Mouse (Mus musculus): ENCODE data around the gene Map4k4. TPM values are rescaled to one million over a fixed set of nuclear protein-coding genes. Genes with fewer than 3 reads are reported as not detected.
A peak's percentile ranks its signal among the peaks of the same experiment; 100 is the strongest.

Map4k4 gene
- total RNA-seq, 2 experiments from 2014 or later: 19.2 to 42.5 TPM

GRCm38 (mm10) chr1:39932922-39933321 is 32.2 kb downstream of the Map4k4 start:
- no peak for ATAC-seq (replicated peaks; ENCODE audit: poor library complexity)

- no peak for ATAC-seq (replicated peaks; ENCODE audit: poor library complexity)
These were observed 34.2 kb downstream of the Map4k4 start for GRCm38 (mm10) chr1:39934954-39935353.

DNA sequence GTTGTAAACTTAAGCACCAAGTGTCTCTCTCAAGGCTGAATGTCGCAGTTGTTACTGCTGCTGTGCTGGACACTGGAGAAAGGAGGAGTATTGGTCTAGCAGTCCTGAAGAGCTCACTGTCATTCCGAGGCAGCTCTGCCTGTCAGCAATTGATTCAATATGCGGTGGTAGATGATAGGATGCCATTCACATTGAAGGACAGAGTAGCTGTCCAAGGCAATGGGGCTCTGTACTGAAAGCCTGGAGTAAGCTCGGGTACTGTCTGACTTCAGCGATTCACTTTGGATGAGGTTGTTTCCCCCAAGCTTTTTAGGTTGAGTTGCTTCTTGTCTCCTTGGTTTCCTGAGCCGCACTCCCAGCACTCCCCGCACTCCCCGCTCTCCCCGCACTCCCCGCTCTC is 34.9 kb downstream of the Map4k4 start:
- no peak for ATAC-seq (replicated peaks; ENCODE audit: poor library complexity)

DNA sequence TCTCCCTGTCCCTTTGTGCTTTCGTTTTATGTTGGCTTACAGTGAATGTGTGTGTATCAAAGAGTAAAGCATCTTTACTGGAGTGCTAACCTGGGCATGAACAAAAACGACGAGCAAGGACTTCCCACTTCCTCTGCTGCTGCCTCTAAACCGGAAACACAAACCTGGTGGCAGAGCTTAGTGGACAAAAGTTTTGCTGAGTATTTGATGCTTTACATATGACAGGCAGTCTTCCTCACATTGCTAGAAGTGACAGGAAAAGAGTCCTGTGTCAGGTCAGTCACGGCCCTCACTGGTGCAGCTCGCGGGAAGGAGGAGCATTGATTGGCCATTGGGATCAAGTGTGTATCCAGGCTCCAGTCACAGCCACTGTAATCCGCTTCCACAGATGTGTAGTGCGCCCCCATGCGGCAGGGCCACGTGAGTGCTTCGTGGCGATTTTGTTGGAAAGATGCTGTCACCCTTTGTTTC is 35.7 kb downstream of the Map4k4 start:
- peak; percentile 91 for ATAC-seq (replicated peaks; ENCODE audit: poor library complexity)

GRCm38 (mm10) chr1:39936934-39937333 is 36.2 kb downstream of the Map4k4 start:
- ATAC-seq (replicated peaks; ENCODE audit: poor library complexity): no peak

GRCm38 (mm10) chr1:39937609-39938008 is 36.9 kb downstream of the Map4k4 start:
- ATAC-seq (replicated peaks; ENCODE audit: poor library complexity): peak; percentile 45

- no peak for ATAC-seq (replicated peaks; ENCODE audit: poor library complexity)
These were observed 38.7 kb downstream of the Map4k4 start for GRCm38 (mm10) chr1:39939401-39939800.

DNA sequence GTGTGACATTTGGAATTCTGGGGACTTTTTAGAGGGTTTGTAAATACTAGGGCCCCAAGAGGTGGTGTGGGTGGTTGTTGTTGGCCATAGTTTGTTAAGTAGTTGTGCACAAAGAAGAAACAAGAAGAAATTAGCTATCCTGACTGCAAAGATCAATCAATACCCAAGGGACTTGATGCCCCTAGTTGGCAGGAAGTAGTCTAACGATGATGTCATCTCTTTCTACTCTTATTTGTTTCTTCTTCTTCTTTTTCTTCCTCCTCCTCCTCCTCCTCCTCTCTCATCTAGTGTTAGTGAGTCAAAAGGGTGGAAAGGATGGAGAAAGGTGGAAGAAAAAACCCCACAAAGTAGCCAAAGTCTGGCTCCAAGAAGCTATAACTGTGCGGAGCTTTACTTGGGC is 39.6 kb downstream of the Map4k4 start:
- ATAC-seq (replicated peaks; ENCODE audit: poor library complexity): no peak

DNA sequence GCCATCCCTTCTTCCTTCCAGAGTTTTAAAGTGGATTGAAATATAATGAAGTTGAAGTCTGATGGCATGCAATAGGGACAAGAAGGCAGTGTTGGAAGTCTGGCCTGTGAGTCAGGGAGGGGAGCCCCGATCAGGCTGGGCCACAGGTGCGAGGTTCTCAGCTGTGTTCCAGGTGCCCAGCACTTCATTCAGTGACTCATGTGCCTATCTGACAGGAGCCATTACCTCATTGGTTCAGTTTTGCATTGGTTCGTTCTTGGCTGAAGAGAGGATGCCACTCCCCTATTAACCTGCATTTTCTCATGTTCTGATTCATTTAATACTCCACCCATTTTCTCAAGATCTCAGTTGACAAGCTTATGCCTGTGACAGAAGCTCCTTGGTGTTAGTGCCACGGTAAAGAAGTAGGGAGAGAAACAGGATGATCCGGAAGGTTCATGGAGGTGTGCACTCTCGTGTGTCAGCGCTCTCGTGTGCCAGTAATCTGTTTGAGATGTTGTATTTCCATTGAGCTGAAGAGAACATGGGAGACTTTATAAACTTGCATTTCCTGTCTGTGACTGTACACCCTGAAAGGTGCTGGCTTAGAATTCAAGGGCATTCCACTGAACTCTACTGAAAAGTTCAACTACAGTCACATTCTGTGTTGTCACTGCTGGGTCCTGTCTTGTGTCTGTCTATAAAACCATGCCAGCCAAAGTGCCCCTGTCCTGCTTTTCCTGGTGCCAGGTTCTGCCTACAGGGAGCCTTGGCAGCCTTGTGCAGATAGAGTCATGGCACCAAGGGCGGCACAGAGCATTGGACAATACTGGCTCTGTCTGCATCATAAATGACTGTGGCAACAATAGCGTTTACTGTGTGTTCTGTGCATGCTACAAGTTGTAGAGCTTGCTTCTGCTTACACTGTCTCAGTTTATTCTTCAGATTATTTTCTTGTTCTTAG is 40.8 kb downstream of the Map4k4 start:
- no peak for ATAC-seq (replicated peaks; ENCODE audit: poor library complexity)

GRCm38 (mm10) chr1:39942935-39943334 is 42.2 kb downstream of the Map4k4 start:
- ATAC-seq (replicated peaks; ENCODE audit: poor library complexity): no peak

DNA sequence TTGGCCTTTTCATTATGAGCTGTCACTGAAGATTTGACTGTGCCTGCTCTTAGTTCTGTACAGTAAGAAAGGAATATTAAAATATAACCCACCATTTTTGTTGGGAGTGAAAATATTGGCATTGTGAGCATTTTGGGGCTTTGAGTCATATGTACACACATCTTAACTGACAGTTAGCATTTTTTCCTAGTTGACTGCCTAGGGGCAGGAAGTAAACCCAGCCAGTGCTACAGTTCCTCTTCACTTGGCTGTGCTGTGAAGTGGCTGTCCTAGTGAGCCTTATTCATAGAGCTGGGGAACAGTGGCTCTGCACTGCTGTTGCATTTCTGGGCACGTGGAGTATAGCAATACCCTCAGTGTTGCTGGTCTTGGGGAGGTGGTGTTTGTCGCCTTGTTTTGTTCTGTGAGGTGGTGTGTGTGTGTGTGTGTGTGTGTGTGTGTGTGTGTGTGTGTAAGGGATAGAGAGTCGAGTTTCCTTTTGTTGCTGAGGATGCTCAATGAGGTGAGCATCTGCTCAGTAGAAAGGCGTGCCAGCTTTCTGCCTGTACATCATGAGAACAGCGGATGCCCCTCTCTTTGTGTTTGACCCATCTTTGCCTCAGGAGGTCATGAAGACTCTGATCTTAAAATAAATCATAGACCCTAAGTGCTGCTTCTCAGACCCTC is 43.7 kb downstream of the Map4k4 start:
- peak; percentile 56 for ATAC-seq (replicated peaks; ENCODE audit: poor library complexity)

- ATAC-seq (replicated peaks; ENCODE audit: poor library complexity): no peak
These were observed 44.2 kb downstream of the Map4k4 start for GRCm38 (mm10) chr1:39944972-39945323.

GRCm38 (mm10) chr1:39946391-39946790 is 45.7 kb downstream of the Map4k4 start:
- no peak for ATAC-seq (replicated peaks; ENCODE audit: poor library complexity)

- no peak for ATAC-seq (replicated peaks; ENCODE audit: poor library complexity)
These were observed 46.5 kb downstream of the Map4k4 start for GRCm38 (mm10) chr1:39947179-39947578.

GRCm38 (mm10) chr1:39947701-39948359 is 47.1 kb downstream of the Map4k4 start:
- no peak for ATAC-seq (replicated peaks; ENCODE audit: poor library complexity)

DNA sequence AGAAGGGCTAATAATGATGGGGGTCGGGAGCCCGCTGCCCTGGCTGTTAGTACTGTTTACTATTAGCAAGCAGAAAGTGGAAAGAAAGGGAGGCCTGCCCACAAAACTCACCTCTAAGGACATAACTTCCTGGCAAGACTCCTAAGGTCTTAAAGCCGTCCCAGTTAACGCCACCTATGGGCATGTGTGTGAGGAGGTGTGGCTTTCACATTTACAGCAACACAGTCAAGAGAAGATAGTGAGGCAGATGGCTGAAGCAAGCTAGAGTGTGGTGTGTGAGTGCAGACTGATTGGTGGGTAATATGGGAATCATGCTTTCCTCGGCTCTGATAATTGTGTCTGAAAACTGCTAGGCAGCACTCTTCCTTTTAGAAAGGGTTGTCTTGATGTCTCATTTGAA is 48.5 kb downstream of the Map4k4 start:
- peak; percentile 85 for ATAC-seq (replicated peaks; ENCODE audit: poor library complexity)

DNA sequence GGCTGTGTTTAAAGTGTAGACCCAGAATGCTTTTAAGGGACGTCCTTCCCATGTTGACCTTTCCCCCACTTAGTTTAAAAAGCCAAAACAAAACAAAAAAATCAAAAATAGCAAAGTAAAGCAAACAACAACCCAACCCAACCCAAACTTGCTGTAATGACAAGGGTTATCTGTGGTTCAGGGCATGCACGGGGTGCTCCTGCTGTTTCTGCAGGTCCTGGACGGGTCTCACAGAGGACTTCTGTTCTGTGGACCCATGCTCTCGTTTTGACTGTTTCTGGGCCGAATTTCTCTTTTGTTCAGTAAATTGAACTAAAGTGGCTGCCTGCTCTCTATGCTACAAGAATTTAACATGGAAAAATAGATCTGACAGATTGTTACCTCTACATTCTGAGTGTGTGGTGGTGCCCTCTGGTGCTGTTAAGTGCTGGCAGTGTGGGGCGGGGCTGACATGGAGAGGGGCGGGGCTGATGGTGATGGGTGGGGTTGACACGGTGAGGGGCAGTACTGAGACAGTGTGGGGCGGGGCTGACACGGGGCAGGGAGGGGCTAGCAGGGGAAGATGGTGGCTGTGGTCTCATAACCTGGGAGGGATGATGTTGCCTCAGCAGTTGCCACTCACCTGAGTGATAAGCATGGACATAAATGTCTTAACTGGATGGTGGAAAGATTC is 49.2 kb downstream of the Map4k4 start:
- ATAC-seq (replicated peaks; ENCODE audit: poor library complexity): peak; percentile 91

GRCm38 (mm10) chr1:39950590-39950989 is 49.9 kb downstream of the Map4k4 start:
- no peak for ATAC-seq (replicated peaks; ENCODE audit: poor library complexity)

DNA sequence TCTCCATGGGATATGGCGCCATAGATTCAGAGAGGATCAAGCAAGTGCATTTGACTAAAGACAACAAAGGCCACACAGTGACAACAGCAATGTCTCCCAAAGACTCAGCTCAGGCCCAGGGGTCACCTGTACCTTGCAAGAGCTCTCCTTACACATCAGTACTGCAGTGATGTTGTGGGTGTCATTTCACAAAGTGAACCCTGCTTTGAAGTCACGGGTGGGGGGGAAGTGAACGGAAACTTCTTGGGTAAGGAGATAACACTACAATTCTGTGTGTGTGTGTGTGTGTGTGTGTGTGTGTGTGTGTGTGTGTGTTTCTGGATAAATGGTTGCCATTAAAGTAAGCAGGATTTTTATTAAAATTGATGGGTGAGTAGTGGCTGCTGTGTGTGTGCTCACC is 53.9 kb downstream of the Map4k4 start:
- ATAC-seq (replicated peaks; ENCODE audit: poor library complexity): no peak

- no peak for ATAC-seq (replicated peaks; ENCODE audit: poor library complexity)
These were observed 56.0 kb downstream of the Map4k4 start for GRCm38 (mm10) chr1:39956712-39957111.

- peak; percentile 49; the same call in 1 of the 2 replicates for ATAC-seq (replicated peaks; ENCODE audit: poor library complexity)
These were observed 57.3 kb downstream of the Map4k4 start for GRCm38 (mm10) chr1:39957981-39958380.

All from megakaryocyte progenitor cell, adult 5-6 weeks (primary cell).